Mouse (Mus musculus) 416B (cell line): ENCODE results near the gene Nsd1.

Experiments
- DNase-seq: peaks from one replicate; pipeline ENCODE4 v3.0.0; 2011; ENCODE audit warnings: low read depth

Nsd1 gene

DNA sequence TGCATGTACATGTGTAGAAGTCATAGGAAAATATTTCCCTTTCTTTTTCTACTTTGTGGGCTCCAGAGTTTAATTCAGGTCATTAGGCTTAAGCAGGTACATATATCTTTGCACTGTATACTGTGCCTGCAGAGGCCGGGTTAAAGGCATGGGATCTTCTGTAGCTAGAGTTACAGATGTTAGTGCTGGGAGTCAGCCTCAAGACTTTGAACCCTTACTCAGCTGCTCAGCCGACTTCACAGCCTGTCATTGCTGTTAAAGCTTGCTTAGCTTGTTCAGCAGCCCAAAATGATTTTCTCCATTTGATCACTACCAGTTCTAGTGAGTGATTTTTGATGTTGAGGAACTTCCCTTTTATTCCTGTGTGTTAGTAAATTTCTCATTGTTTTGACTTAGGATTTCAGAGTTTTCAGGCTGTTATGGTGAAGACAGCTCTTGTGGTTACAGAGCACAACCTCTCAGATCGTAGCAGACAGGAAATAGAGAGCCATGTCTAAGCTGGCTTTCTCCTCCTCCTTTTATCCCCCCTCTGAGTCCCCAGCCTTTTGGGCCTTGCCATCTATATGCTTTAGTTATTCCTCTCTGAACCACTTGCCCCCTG, 45.6 kb downstream of the Nsd1 start:
- DNase-seq = peak; percentile 73

DNA sequence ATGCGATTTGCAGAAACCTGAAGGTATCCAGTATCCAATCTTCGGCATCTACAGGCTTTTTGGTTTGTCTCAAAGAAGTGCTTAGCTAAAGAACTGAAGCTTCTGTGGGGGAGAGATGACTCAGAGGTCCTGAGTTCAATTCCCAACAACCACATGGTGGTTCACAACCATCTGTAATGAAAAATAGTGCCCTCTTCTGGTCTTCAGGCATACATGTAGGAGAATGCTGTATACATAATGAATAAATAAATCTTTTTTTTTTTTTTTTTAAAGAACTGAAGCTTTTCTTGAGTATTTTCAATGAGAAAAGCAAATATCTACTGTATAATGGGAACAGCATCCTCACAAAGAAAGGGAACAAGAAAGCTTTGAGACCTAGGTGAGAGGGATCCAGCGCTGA, 49.1 kb downstream of the Nsd1 start:
- peak; percentile 31 for DNase-seq

DNA sequence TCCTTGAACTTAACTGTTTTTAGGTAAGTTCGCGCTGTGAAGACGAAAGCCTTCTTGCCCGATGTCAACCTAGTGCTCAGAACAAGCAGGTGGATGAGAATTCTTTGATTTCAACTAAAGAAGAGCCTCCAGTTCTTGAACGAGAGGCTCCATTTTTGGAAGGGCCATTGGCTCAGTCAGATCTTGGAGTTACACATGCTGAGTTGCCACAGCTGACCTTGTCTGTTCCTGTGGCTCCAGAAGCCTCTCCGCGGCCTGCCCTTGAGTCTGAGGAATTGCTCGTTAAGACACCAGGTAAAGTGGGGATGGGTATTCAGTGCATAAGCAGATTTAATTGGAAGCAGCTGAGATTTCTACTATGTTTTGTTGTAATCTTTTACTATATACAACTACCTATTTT, 51.9 kb downstream of the Nsd1 start:
- DNase-seq = no peak

DNA sequence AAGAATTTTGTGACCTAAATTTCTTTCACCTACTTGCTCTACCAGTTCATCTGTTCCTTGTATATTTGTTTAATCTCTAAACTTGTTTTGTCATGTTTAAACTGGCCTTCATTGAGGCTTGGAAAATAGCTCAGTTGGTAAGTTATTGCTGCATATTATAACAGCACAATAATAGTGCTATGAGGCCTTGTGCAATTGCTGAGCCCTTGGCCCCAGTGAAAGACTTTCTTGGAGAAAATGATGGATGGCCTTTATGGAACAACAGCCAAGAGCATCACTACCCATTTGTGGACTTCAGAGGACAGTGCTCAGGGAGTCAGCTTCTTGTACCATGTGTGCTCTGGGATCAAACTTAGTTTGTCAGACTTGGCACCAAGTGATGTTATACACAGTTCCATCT, 52.5 kb downstream of the Nsd1 start:
- DNase-seq = no peak

DNA sequence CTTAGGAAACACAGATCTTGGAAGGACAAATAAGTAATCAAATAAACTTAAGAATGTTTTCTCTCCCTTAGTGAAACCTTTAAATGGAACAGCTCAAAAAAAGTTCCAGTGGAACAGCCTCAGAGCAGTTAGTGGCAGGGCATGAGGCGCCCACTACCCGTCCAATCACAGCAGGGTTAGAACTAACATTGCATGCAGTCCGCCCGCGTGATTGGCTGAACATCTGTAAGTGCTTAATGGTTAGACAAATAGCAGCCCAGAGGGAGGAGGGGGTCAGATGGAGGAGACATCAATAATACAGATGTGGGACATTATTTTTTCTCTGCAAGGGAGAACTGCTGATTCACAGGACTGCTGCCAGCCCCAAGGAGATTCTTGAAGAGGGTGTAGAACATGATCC, 67.6 kb downstream of the Nsd1 start:
- no peak for DNase-seq

GRCm38 (mm10) chr13:55277646-55278045, 68.1 kb downstream of the Nsd1 start:
- no peak for DNase-seq

- peak; percentile 59 for DNase-seq
These were observed 79.3 kb downstream of the Nsd1 start for GRCm38 (mm10) chr13:55288854-55289253.

- no peak for DNase-seq
These were observed 87.2 kb downstream of the Nsd1 start for GRCm38 (mm10) chr13:55296760-55297159.

DNA sequence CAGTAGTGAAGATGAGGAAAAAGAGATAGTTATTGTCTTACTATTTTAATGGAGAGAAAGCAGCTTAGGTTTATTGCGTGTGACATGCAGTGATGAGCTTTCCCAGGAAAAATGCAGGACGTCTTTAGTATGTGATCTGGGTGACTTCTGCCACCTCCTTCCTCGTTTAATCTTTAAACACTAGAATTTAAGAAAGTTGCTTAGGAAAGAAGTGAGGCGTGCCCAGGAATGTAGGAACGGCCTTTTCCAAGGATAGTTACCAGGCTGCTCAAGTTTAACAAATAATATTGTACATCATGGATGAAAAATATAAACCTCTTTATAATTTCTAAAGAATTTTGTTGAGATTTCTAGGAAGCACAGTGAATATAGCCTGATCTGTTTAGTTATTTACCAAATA, 91.3 kb downstream of the Nsd1 start:
- DNase-seq = no peak

DNA sequence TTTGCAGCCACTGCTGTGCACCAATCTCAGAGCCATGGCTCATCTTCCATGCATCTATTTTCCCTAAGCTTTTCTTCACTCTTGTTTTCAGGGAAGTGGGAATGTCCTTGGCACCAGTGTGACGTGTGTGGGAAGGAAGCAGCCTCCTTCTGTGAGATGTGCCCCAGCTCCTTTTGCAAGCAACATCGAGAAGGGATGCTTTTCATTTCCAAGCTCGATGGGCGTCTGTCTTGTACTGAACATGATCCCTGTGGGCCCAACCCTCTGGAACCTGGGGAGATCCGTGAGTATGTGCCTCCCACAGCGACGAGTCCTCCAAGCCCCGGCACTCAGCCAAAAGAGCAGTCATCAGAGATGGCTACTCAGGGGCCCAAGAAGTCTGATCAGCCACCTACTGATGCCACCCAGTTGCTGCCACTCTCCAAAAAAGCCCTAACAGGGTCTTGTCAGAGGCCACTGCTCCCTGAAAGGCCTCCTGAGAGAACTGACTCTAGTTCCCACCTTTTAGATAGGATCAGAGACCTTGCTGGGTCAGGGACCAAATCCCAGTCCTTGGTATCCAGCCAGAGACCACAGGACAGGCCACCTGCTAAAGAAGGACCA, 102.5 kb downstream of the Nsd1 start:
- DNase-seq = no peak

- DNase-seq = no peak
These were observed 103.5 kb downstream of the Nsd1 start for GRCm38 (mm10) chr13:55313051-55313450.

DNA sequence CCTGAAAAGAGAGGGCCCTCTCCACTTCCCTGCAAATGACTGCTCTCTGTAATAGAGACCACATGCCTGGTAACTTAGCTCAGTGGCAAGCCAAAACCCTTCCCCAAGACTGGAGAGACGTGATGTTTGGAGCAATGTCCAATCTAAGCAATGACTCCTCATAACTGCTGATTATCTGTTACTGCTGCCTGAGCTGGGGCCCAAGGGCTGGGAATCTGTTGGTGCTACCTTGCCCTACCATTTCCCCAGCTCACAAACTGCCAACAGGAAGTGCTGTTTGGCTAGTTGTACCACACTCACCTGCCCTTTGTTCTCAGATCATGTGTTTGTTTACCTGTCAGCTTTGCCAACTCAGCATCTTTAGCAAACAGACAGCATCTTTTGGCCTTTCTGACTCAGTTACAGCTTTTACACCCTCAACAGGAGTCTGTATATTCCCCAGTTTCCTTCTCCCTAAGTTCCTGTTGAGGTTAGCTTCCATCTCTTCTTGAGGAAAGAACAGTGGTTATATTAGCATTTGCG, 105.4 kb downstream of the Nsd1 start:
- DNase-seq = no peak

- no peak for DNase-seq
These were observed 108.8 kb downstream of the Nsd1 start for GRCm38 (mm10) chr13:55318351-55318750.

DNA sequence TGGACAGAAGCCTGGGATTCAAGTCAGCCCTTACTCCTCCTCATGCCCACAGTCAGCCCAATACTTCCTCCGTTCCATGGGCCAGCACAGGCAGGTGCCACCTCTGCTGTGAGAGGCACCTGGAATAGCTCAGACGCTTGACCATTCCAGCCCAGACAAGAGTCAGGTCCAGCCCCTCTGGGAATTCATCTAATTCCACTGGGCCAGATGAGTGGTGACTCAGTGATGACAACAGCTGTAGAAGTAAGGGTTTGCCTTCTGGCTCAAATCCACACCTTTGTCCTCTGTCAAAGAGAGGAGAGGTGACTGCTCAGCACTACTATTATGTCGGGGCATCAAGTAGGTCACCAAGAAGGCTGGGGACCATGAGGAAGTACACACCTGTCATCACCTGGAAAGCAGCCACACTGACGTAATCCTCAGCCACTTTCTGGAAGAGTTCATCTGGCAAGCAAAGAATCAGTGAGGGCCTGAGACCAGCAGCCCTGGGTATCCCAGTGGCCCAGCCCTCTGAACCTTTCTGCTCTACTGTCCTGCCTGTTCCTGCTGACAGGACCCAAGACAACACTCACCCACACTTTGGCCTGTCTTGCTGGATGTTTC, 110.5 kb downstream of the Nsd1 start, which contains the start of gene Prelid1:
Gene Prelid1, plus strand, starts transcription at position 570 of the 603 bp plus-strand sequence.
- no peak for DNase-seq

- peak; percentile 89 for DNase-seq
These were observed 112.0 kb downstream of the Nsd1 start, which contains the start of gene Rab24 for GRCm38 (mm10) chr13:55321434-55322129. Rab24 (minus strand) TSS chr13:55321946.

GRCm38 (mm10) chr13:55322130-55322825, 112.7 kb downstream of the Nsd1 start:
- peak; percentile 70 for DNase-seq

GRCm38 (mm10) chr13:55325596-55325995, 116.0 kb downstream of the Nsd1 start:
- no peak for DNase-seq

DNA sequence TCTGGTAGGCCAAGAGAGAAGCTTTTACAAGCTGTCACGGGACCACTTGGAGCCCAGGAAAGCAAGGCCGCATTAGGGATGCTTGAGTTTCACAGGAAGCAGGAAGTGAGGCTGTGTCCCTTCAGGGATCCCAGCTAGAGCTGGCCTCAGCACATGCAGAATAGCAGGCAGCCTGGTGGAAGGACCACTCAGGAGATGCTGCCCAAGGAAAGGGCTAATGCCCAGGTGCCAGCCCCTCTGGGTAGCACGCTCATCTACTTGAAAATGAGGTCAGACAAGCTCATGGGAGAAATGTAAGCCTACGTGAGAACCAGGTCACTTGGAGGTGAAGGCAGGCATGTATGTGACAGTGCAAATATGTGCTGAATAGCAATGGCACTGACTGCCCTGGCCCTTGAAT, 117.6 kb downstream of the Nsd1 start:
- no peak for DNase-seq

DNA sequence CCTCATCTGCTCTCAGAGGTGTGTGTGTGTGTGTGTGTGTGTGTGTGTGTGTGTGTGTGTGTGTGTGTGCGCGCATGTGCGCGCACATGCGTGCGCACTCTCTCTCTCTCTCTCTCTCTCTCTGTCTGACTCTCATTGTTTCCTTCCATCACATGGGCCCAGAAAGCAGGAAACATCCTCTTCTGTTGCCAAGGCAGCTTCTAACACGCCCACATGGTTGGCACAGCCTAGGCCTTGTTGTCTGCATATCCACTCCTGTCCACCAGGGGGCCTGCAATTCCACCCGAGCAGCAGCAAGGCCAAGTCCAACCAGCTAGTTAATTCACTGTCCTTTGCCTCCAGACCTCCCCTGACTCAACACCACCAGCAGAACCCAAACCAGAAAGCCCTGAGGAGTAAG, 118.1 kb downstream of the Nsd1 start:
- peak; percentile 97 for DNase-seq

DNA sequence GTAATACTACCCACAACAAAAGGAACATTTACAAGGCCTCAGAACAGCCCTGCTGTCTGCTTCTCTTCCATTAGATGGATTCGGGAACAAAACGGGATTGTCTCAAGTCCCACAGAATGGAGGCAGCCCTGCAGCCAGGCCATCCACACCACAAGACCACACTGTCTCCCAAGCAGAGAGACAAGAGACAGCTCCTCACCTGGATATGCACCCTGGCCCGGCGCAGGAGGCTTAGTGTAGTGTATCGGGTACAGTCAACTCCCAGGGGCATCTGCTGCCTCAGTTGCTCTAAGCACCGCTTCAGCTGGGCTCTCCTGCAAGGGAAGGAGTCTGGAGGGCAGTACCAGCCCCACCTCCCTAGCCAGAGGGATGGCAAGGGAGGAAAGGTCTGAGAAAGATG, 118.6 kb downstream of the Nsd1 start:
- no peak for DNase-seq

- no peak for DNase-seq
These were observed 119.1 kb downstream of the Nsd1 start for GRCm38 (mm10) chr13:55328641-55329040.

GRCm38 (mm10) chr13:55329109-55329682, 119.6 kb downstream of the Nsd1 start:
- no peak for DNase-seq
